Mouse (Mus musculus): ENCODE measurements at regions not wholly inside any gene's neighbourhood (a gene's known extent, or its start where the extent isn't known, plus 50 kb on each side); places are given as distances from the start of the nearest gene placed in this dataset.

GRCm38 (mm10) chr14:46224421-46224950 lies 154.7 kb upstream of the Gm15217 start:
- H3K9ac ChIP-seq (replicated peaks; ENCODE audit: low read length), result no peak overlapping the region
- H3K4me3 ChIP-seq (ENCODE audit: low read length), result no peak overlapping the region
- no peaks in the 10 kb centered on the region for H3K4me1 ChIP-seq (ENCODE audit: insufficient read depth, low read length)
- no peaks in the 10 kb centered on the region for H3K9me3 ChIP-seq (ENCODE audit: low read length)
- no peak overlapping the region for H3K27ac ChIP-seq
- no peak for TF ChIP-seq CTCF (IDR thresholded peaks at IDR 0.05; ENCODE audit: low read depth)
- H3K36me3 ChIP-seq (ENCODE audit: insufficient read depth, low read length), result no peaks in the 10 kb centered on the region
- DNase-seq (ENCODE audit: low spot score) (no peak), ATAC-seq (no peak)
- 87% methylated on average over 4 of the region's 4 CpGs for WGBS
- H3K27me3 ChIP-seq (ENCODE audit: insufficient read depth, low read length), result no peaks in the 10 kb centered on the region
- H3K4me2 ChIP-seq (ENCODE audit: low read depth, low read length), result no peak overlapping the region

GRCm38 (mm10) chr14:46225851-46226608 lies 153.2 kb upstream of the Gm15217 start:
- H3K4me1 ChIP-seq (ENCODE audit: insufficient read depth, low read length), result no peaks in the 10 kb centered on the region
- H3K36me3 ChIP-seq (ENCODE audit: insufficient read depth, low read length), result no peaks in the 10 kb centered on the region
- DNase-seq (ENCODE audit: low spot score), result no peak
- no peak overlapping the region for H3K4me2 ChIP-seq (ENCODE audit: low read depth, low read length)
- no peak overlapping the region for H3K27ac ChIP-seq
- H3K4me3 ChIP-seq (ENCODE audit: low read length), result no peak overlapping the region
- no peak for TF ChIP-seq CTCF (IDR thresholded peaks at IDR 0.05; ENCODE audit: low read depth)
- H3K27me3 ChIP-seq (ENCODE audit: insufficient read depth, low read length), result no peaks in the 10 kb centered on the region
- H3K9me3 ChIP-seq (ENCODE audit: low read length), result no peaks in the 10 kb centered on the region
- H3K9ac ChIP-seq (replicated peaks; ENCODE audit: low read length), result no peak overlapping the region
- 62% methylated on average over 6 of the region's 6 CpGs for WGBS
- ATAC-seq, result no peak

GRCm38 (mm10) chr14:46234040-46234439 lies 145.2 kb upstream of the Gm15217 start:
- no peak for DNase-seq (ENCODE audit: low spot score)

GRCm38 (mm10) chr14:46234835-46235234 lies 144.4 kb upstream of the Gm15217 start:
- Histone ChIP-seq H3K9ac (replicated peaks; ENCODE audit: low read length) (no peak overlapping the region), H3K27me3 (ENCODE audit: insufficient read depth, low read length) (no peaks in the 10 kb centered on the region), H3K4me2 (ENCODE audit: low read depth, low read length) (no peak overlapping the region), H3K4me3 (ENCODE audit: low read length) (no peak overlapping the region), H3K4me1 (ENCODE audit: insufficient read depth, low read length) (no peaks in the 10 kb centered on the region), H3K36me3 (ENCODE audit: insufficient read depth, low read length) (no peaks in the 10 kb centered on the region), H3K27ac (no peak overlapping the region), H3K9me3 (ENCODE audit: low read length) (no peaks in the 10 kb centered on the region)
- DNase-seq (ENCODE audit: low spot score) (no peak), ATAC-seq (no peak)
- TF ChIP-seq CTCF (IDR thresholded peaks at IDR 0.05; ENCODE audit: low read depth), result no peak
- WGBS, result 86% methylated on average over 8 of the region's 8 CpGs

More at GRCm38 (mm10) chr14:46234040-46234439, 145.2 kb upstream of the Gm15217 start:
- WGBS, result 53% methylated on average over 3 of the region's 3 CpGs
- no peak overlapping the region for H3K27ac ChIP-seq
- no peaks in the 10 kb centered on the region for H3K36me3 ChIP-seq (ENCODE audit: insufficient read depth, low read length)
- H3K9ac ChIP-seq (replicated peaks; ENCODE audit: low read length), result no peak overlapping the region
- H3K9me3 ChIP-seq (ENCODE audit: low read length), result no peaks in the 10 kb centered on the region
- no peak overlapping the region for H3K4me2 ChIP-seq (ENCODE audit: low read depth, low read length)
- no peaks in the 10 kb centered on the region for H3K4me1 ChIP-seq (ENCODE audit: insufficient read depth, low read length)
- no peak for ATAC-seq
- H3K4me3 ChIP-seq (ENCODE audit: low read length), result no peak overlapping the region
- TF ChIP-seq CTCF (IDR thresholded peaks at IDR 0.05; ENCODE audit: low read depth), result no peak
- no peaks in the 10 kb centered on the region for H3K27me3 ChIP-seq (ENCODE audit: insufficient read depth, low read length)

GRCm38 (mm10) chr14:46240046-46240800 lies 139.0 kb upstream of the Gm15217 start:
- no peak for TF ChIP-seq CTCF (IDR thresholded peaks at IDR 0.05; ENCODE audit: low read depth)
- Histone ChIP-seq H3K27me3 (ENCODE audit: insufficient read depth, low read length) (no peaks in the 10 kb centered on the region), H3K4me1 (ENCODE audit: insufficient read depth, low read length) (no peaks in the 10 kb centered on the region), H3K27ac (no peak overlapping the region), H3K4me3 (ENCODE audit: low read length) (no peak overlapping the region), H3K36me3 (ENCODE audit: insufficient read depth, low read length) (no peaks in the 10 kb centered on the region), H3K4me2 (ENCODE audit: low read depth, low read length) (no peak overlapping the region), H3K9ac (replicated peaks; ENCODE audit: low read length) (no peak overlapping the region), H3K9me3 (ENCODE audit: low read length) (no peaks in the 10 kb centered on the region)
- 67% methylated on average over 15 of the region's 15 CpGs for WGBS
- no peak for ATAC-seq
- peak; percentile 4 for DNase-seq (ENCODE audit: low spot score)

- no peak overlapping the region for H3K27ac ChIP-seq
- H3K9me3 ChIP-seq (ENCODE audit: low read length), result no peaks in the 10 kb centered on the region
- no peak for ATAC-seq
- no peaks in the 10 kb centered on the region for H3K36me3 ChIP-seq (ENCODE audit: insufficient read depth, low read length)
- WGBS, result 74% methylated on average over 2 of the region's 2 CpGs
- no peak for TF ChIP-seq CTCF (IDR thresholded peaks at IDR 0.05; ENCODE audit: low read depth)
- no peak for DNase-seq (ENCODE audit: low spot score)
- no peak overlapping the region for H3K4me3 ChIP-seq (ENCODE audit: low read length)
- no peak overlapping the region for H3K9ac ChIP-seq (replicated peaks; ENCODE audit: low read length)
- H3K4me1 ChIP-seq (ENCODE audit: insufficient read depth, low read length), result no peaks in the 10 kb centered on the region
- H3K4me2 ChIP-seq (ENCODE audit: low read depth, low read length), result no peak overlapping the region
- H3K27me3 ChIP-seq (ENCODE audit: insufficient read depth, low read length), result no peaks in the 10 kb centered on the region
These were observed 138.3 kb upstream of the Gm15217 start for GRCm38 (mm10) chr14:46240896-46241295.

Measured in hindbrain, postnatal 0 days (tissue).